Comparison of ENCODE assay signal across 11 mouse cellular contexts in genomic region chr9:21781657-21782468, GRCm38 (mm10). TPM values are rescaled to one million over a fixed set of nuclear protein-coding genes. Genes with fewer than 3 reads are reported as not detected.
DNase-seq lines count a peak whose midpoint lies in the region; ATAC-seq and TF ChIP-seq lines count a peak whose summit lies in the region.
"Had no signal": no experiment of that assay in that cellular context is flagged by ENCODE, and none has a peak within 500 bp of the region (broad histone marks: within the 10 kb centered on the region; RNA-seq: fewer than 3 reads in every experiment).

No protein-coding gene starts in this region.

- peak; percentile 85 for ATAC-seq in heart, embryonic 15.5 days (replicated peaks; ENCODE audit: insufficient number of reproducible peaks, insufficient read depth, low FRiP score, low read depth)
- ATAC-seq in hindbrain, embryonic 14.5 days (ENCODE audit: low FRiP score), result no peak

- 65% methylated on average over 15 of the region's 15 CpGs for WGBS in lung, adult 2 months
- WGBS in heart, embryonic 15.5 days, result 53% methylated on average over 15 of the region's 15 CpGs
- 86% methylated on average over 15 of the region's 15 CpGs for WGBS in hindbrain, embryonic 14.5 days

- DNase-seq in lung, adult 18-20 months, result peak; percentile 59 to 70
- no peak for DNase-seq in lung, adult 2 months
- DNase-seq in skeletal muscle tissue, adult 2 months (ENCODE audit: low read depth, low spot score), result peak; percentile 91
- no peak for DNase-seq in right cerebral cortex, postnatal 36 days (ENCODE audit: low spot score in 2 of 2)
- DNase-seq in hindbrain, embryonic 14.5 days (ENCODE audit: low spot score), result no peak
- DNase-seq: kidney, postnatal 14 days had no signal

- no peak overlapping the region for H3K4me2 ChIP-seq in heart, embryonic 15.5 days
- no peak overlapping the region for H3K4me2 ChIP-seq in hindbrain, embryonic 14.5 days (replicated peaks)
- H3K4me2 ChIP-seq: midbrain, embryonic 12.5 days; neural tube, embryonic 15.5 days had no signal

- TF ChIP-seq CTCF in lung, adult 2 months (IDR thresholded peaks at IDR 0.05; ENCODE audit: insufficient read depth, low read length), result no peak
- no peak for TF ChIP-seq CTCF in embryonic fibroblast, embryonic 13.5 days (IDR thresholded peaks at IDR 0.05; ENCODE audit: borderline replicate concordance, insufficient read depth, low read length)

- H3K9ac ChIP-seq in heart, embryonic 15.5 days, result no peak overlapping the region
- no peak overlapping the region for H3K9ac ChIP-seq in hindbrain, embryonic 14.5 days
- H3K9ac ChIP-seq: midbrain, embryonic 12.5 days; neural tube, embryonic 15.5 days had no signal

- peaks cover 7% of the 10 kb centered on the region for H3K4me1 ChIP-seq in lung, adult 2 months (ENCODE audit: control insufficient read depth, insufficient read depth, low read length)
- H3K4me1 ChIP-seq in embryonic fibroblast, embryonic 13.5 days (ENCODE audit: control insufficient read depth, insufficient read depth, low read length), result 0 out of 2 replicates have a peak, but pooled peaks cover 2% of the 10 kb centered on the region
- peaks cover 22% of the 10 kb centered on the region for H3K4me1 ChIP-seq in heart, embryonic 15.5 days (replicated peaks)
- H3K4me1 ChIP-seq in hindbrain, embryonic 14.5 days (replicated peaks; ENCODE audit: control insufficient read depth, insufficient read depth, low read length), result no peaks in the 10 kb centered on the region
- H3K4me1 ChIP-seq: midbrain, embryonic 12.5 days; neural tube, embryonic 15.5 days had no signal

- no peak overlapping the region for H3K4me3 ChIP-seq in lung, adult 2 months (replicated peaks; ENCODE audit: extremely low read depth, low read depth, low read length)
- no peak overlapping the region for H3K4me3 ChIP-seq in embryonic fibroblast, embryonic 13.5 days (ENCODE audit: insufficient read depth, low read length)
- H3K4me3 ChIP-seq in heart, embryonic 15.5 days, result no peak overlapping the region
- H3K4me3 ChIP-seq in hindbrain, embryonic 14.5 days (replicated peaks; ENCODE audit: low read length), result no peak overlapping the region
- H3K4me3 ChIP-seq: midbrain, embryonic 12.5 days; neural tube, embryonic 15.5 days had no signal

- peak overlapping the region; percentile 53; the same call in 1 of the 2 replicates for H3K27ac ChIP-seq in embryonic fibroblast, embryonic 13.5 days (ENCODE audit: insufficient read depth, low read length)
- peak overlapping the region; percentile 82 for H3K27ac ChIP-seq in heart, embryonic 15.5 days
- no peak overlapping the region for H3K27ac ChIP-seq in hindbrain, embryonic 14.5 days
- H3K27ac ChIP-seq: midbrain, embryonic 12.5 days; neural tube, embryonic 15.5 days had no signal

- no peaks in the 10 kb centered on the region for H3K9me3 ChIP-seq in heart, embryonic 15.5 days (replicated peaks)
- no peaks in the 10 kb centered on the region for H3K9me3 ChIP-seq in hindbrain, embryonic 14.5 days (ENCODE audit: control insufficient read depth, low read length)
- H3K9me3 ChIP-seq: midbrain, embryonic 12.5 days; neural tube, embryonic 15.5 days had no signal

- no peak for TF ChIP-seq POLR2A in lung, adult 2 months (IDR thresholded peaks at IDR 0.05; ENCODE audit: borderline replicate concordance, extremely low read depth, low read depth, low read length)
- no peak for TF ChIP-seq POLR2A in embryonic fibroblast, embryonic 13.5 days (IDR thresholded peaks at IDR 0.05; ENCODE audit: low read depth, low read length)

- H3K27me3 ChIP-seq in heart, embryonic 15.5 days, result no peaks in the 10 kb centered on the region
- H3K27me3 ChIP-seq in hindbrain, embryonic 14.5 days (ENCODE audit: control insufficient read depth, insufficient read depth, low read length), result no peaks in the 10 kb centered on the region
- H3K27me3 ChIP-seq: midbrain, embryonic 12.5 days; neural tube, embryonic 15.5 days had no signal

- H3K36me3 ChIP-seq in heart, embryonic 15.5 days, result peaks cover 47% of the 10 kb centered on the region
- no peaks in the 10 kb centered on the region for H3K36me3 ChIP-seq in hindbrain, embryonic 14.5 days (replicated peaks; ENCODE audit: control insufficient read depth, insufficient read depth)

RNA-seq across cellular contexts. Expression of gene Kank2, which starts 16.7 kb away (rescaled TPM):
- polyA plus RNA-seq in lung, adult 2 months (2012; rRNA removed), result 108 and 127 TPM in 2 replicates
- 59.7 and 75.7 TPM in 2 replicates for polyA plus RNA-seq in embryonic fibroblast, embryonic 13.5 days (2011; ENCODE audit: insufficient read length, low read depth, missing spikeins)
- polyA plus RNA-seq in heart, embryonic 15.5 days (2015; fragmentation: Nextera tagmentation; extraction: Ambion mirVana), result 20.0 and 26.3 TPM in 2 replicates
- polyA plus RNA-seq in hindbrain, embryonic 14.5 days (2014; fragmentation: Nextera tagmentation; extraction: Ambion mirVana), result 3.0 and 3.3 TPM in 2 replicates

RNA-seq across cellular contexts. Expression of gene Spc24, which starts 21.8 kb away (rescaled TPM):
- polyA plus RNA-seq in lung, adult 2 months (2012; rRNA removed), result 2.9 and 3.2 TPM in 2 replicates
- 14.2 and 21.2 TPM in 2 replicates for polyA plus RNA-seq in embryonic fibroblast, embryonic 13.5 days (2011; ENCODE audit: insufficient read length, low read depth, missing spikeins)
- 69.6 and 88.1 TPM in 2 replicates for polyA plus RNA-seq in heart, embryonic 15.5 days (2015; fragmentation: Nextera tagmentation; extraction: Ambion mirVana)
- polyA plus RNA-seq in hindbrain, embryonic 14.5 days (2014; fragmentation: Nextera tagmentation; extraction: Ambion mirVana), result 17.7 and 18.7 TPM in 2 replicates

RNA-seq across cellular contexts. Expression of gene Angptl8, which starts 53.4 kb away (rescaled TPM):
- polyA plus RNA-seq in lung, adult 2 months (2012; rRNA removed), result 7.4 and 8.2 TPM in 2 replicates
- not detected in 2 replicates for polyA plus RNA-seq in embryonic fibroblast, embryonic 13.5 days (2011; ENCODE audit: insufficient read length, low read depth, missing spikeins)
- 1.2 and 2.1 TPM in 2 replicates for polyA plus RNA-seq in heart, embryonic 15.5 days (2015; fragmentation: Nextera tagmentation; extraction: Ambion mirVana)
- polyA plus RNA-seq in hindbrain, embryonic 14.5 days (2014; fragmentation: Nextera tagmentation; extraction: Ambion mirVana), result 0.33 and 0.62 TPM in 2 replicates
- polyA plus RNA-seq: brain, embryonic 14.5 days had no signal

RNA-seq across cellular contexts. Expression of gene Ldlr, which starts 58.6 kb away (rescaled TPM):
- polyA plus RNA-seq in lung, adult 2 months (2012; rRNA removed), result 84.2 and 87.2 TPM in 2 replicates
- 54.6 and 74.3 TPM in 2 replicates for polyA plus RNA-seq in embryonic fibroblast, embryonic 13.5 days (2011; ENCODE audit: insufficient read length, low read depth, missing spikeins)
- polyA plus RNA-seq in heart, embryonic 15.5 days (2015; fragmentation: Nextera tagmentation; extraction: Ambion mirVana), result 12.9 and 25.0 TPM in 2 replicates
- polyA plus RNA-seq in hindbrain, embryonic 14.5 days (2014; fragmentation: Nextera tagmentation; extraction: Ambion mirVana), result 7.3 and 7.9 TPM in 2 replicates

Comparison
In these comparisons a context has a peak if more than half of its experiments do, and no peak if none do; other contexts are left out.
1. DNase-seq: peak in lung, adult 18-20 months (2 of 2) and skeletal muscle tissue, adult 2 months (single experiment); none in lung, adult 2 months (single experiment), right cerebral cortex, postnatal 36 days (0 of 2) and hindbrain, embryonic 14.5 days (single experiment).